Mouse (Mus musculus) ES-E14 (cell line): ENCODE measurements at regions not wholly inside any gene's neighbourhood (a gene's known extent, or its start where the extent isn't known, plus 50 kb on each side); places are given as distances from the start of the nearest gene placed in this dataset.

Source experiments
- CHD2 ChIP-seq: IDR thresholded peaks from 2 replicates; pipeline ENCODE4 v1.6.1; 2014; ENCODE audit warnings: mild to moderate bottlenecking, low read depth, low read length, inconsistent platforms
- HCFC1 ChIP-seq: IDR thresholded peaks from 2 replicates; pipeline ENCODE4 v1.6.1; 2012; ENCODE audit warnings: low read length, inconsistent platforms, borderline replicate concordance; ENCODE audit not compliant: insufficient read depth
- MAFK ChIP-seq: IDR thresholded peaks from 2 replicates; pipeline ENCODE4 v1.6.1; 2014; ENCODE audit warnings: mild to moderate bottlenecking, low read depth, low read length, inconsistent platforms; ENCODE audit not compliant: insufficient read depth
- ZC3H11A ChIP-seq: IDR thresholded peaks from 2 replicates; pipeline ENCODE4 v1.6.1; 2012; ENCODE audit warnings: low read depth, mild to moderate bottlenecking, inconsistent platforms, low read length, borderline replicate concordance

GRCm38 (mm10) chr13:71372701-71373685, 531.4 kb upstream of the Adamts16 start:
- no peak for TF ChIP-seq ZC3H11A
- TF ChIP-seq HCFC1, result no peak
- no peak for TF ChIP-seq MAFK
- no peak for TF ChIP-seq CHD2
